Comparison of ENCODE assay signal across 26 mouse cellular contexts in genomic region chr19:42038310-42038709, GRCm38 (mm10). TPM values are rescaled to one million over a fixed set of nuclear protein-coding genes. Genes with fewer than 3 reads are reported as not detected.
DNase-seq lines count a peak whose midpoint lies in the region; ATAC-seq and TF ChIP-seq lines count a peak whose summit lies in the region.
"Had no signal": no experiment of that assay in that cellular context is flagged by ENCODE, and none has a peak within 500 bp of the region (broad histone marks: within the 10 kb centered on the region; RNA-seq: fewer than 3 reads in every experiment).

No protein-coding gene starts in this region.

- TF ChIP-seq CTCF in CH12.LX (conservative IDR thresholded peaks at IDR 0.05 in 1 of 2, IDR thresholded peaks at IDR 0.05 in 1 of 2; ENCODE audit: low read depth in 2 of 2, low read length in 2 of 2) = no peak
- no peak for TF ChIP-seq CTCF in MEL (IDR thresholded peaks at IDR 0.05 in 2 of 3, conservative IDR thresholded peaks at IDR 0.05 in 1 of 3; ENCODE audit: control insufficient read depth in 1 of 3, insufficient read depth in 1 of 3, low read depth in 2 of 3, low read length in 3 of 3, poor library complexity in 1 of 3, severe bottlenecking in 1 of 3)

- H3K36me3 ChIP-seq in CH12.LX (replicated peaks in 1 of 2; ENCODE audit: control insufficient read depth in 1 of 2, insufficient read depth in 1 of 2, low read length in 1 of 2) (peaks cover 0 to 16% of the 10 kb centered on the region in 2 experiments), MEL (ENCODE audit: control insufficient read depth in 1 of 2, insufficient read depth in 2 of 2, low read length in 2 of 2) (no peaks in the 10 kb centered on the region)
- H3K36me3 ChIP-seq: G1E had no signal

- no peak overlapping the region for H3K4me2 ChIP-seq in CH12.LX (ENCODE audit: insufficient read depth, low read depth, poor library complexity, severe bottlenecking)
- H3K4me2 ChIP-seq: embryonic facial prominence, embryonic 13.5 days; embryonic facial prominence, embryonic 15.5 days; forebrain, embryonic 12.5 days had no signal

- dilution Hi-C loops in CH12.LX (cut with MboI; ENCODE audit: extremely low pct_ligation_motif_present, extremely low pct_unique_long_range_greater_than_20kb, low sequenced_read_pairs) = no loop called here

- no peak for TF ChIP-seq RAD21 in CH12.LX (IDR thresholded peaks at IDR 0.05; ENCODE audit: low read depth, low read length)
- no peak for TF ChIP-seq RAD21 in MEL (IDR thresholded peaks at IDR 0.05; ENCODE audit: low read depth, low read length)

- no peak for TF ChIP-seq EP300 in CH12.LX (IDR thresholded peaks at IDR 0.05; ENCODE audit: low read length)
- TF ChIP-seq EP300 in MEL (IDR thresholded peaks at IDR 0.05; ENCODE audit: low read depth in 1 of 2, low read length in 2 of 2) = no peak

- TF ChIP-seq POLR2A in CH12.LX (IDR thresholded peaks at IDR 0.05; ENCODE audit: low read depth, low read length) = no peak
- TF ChIP-seq POLR2A in MEL (IDR thresholded peaks at IDR 0.05; ENCODE audit: control insufficient read depth in 1 of 2, insufficient read depth in 1 of 2, low read depth in 1 of 2, low read length in 2 of 2, poor library complexity in 1 of 2) = no peak

- H3K27ac ChIP-seq in CH12.LX (ENCODE audit: insufficient read depth, low read depth) = no peak overlapping the region
- H3K27ac ChIP-seq in MEL (ENCODE audit: control insufficient read depth, low read depth, low read length) = no peak overlapping the region
- H3K27ac ChIP-seq: embryonic facial prominence, embryonic 13.5 days; embryonic facial prominence, embryonic 15.5 days; forebrain, embryonic 10.5 days; forebrain, embryonic 12.5 days had no signal

- peaks cover 0 to 3% of the 10 kb centered on the region in 2 experiments; a peak in 2 of 4 replicates for H3K4me1 ChIP-seq in CH12.LX (ENCODE audit: control insufficient read depth in 1 of 2, insufficient read depth in 2 of 2)
- H3K4me1 ChIP-seq in MEL (ENCODE audit: control insufficient read depth in 1 of 2, insufficient read depth in 2 of 2, low read length in 2 of 2) = peaks cover 0 to 7% of the 10 kb centered on the region in 2 experiments; a peak in 3 of 4 replicates
- H3K4me1 ChIP-seq: forebrain, embryonic 12.5 days had no signal

- intact Hi-C loops in heart, postnatal 25 days (cut with DNase I) = loop anchor here (5.0 kb wide), 1 partner anchor 114 kb away; no protein-coding TSS in a partner anchor

- H3K79me2 ChIP-seq in CH12.LX (replicated peaks; ENCODE audit: control insufficient read depth, extremely low read depth, insufficient read depth, poor library complexity, severe bottlenecking) (no peaks in the 10 kb centered on the region), MEL (ENCODE audit: control insufficient read depth, insufficient read depth, low read length, poor library complexity) (no peaks in the 10 kb centered on the region)

- no peak overlapping the region for H3K9ac ChIP-seq in CH12.LX (ENCODE audit: insufficient read depth, low read depth)
- no peak overlapping the region for H3K9ac ChIP-seq in MEL (ENCODE audit: control insufficient read depth, low read depth, low read length, poor library complexity, severe bottlenecking)
- H3K9ac ChIP-seq: embryonic facial prominence, embryonic 13.5 days; embryonic facial prominence, embryonic 15.5 days; forebrain, embryonic 12.5 days had no signal

- H3K9me3 ChIP-seq in CH12.LX (replicated peaks; ENCODE audit: low read length) (no peaks in the 10 kb centered on the region), MEL (replicated peaks; ENCODE audit: insufficient read depth, low read length) (no peaks in the 10 kb centered on the region)
- H3K9me3 ChIP-seq: embryonic facial prominence, embryonic 13.5 days; embryonic facial prominence, embryonic 15.5 days; forebrain, embryonic 10.5 days; forebrain, embryonic 12.5 days; G1E had no signal

- H3K4me3 ChIP-seq in CH12.LX (replicated peaks in 1 of 3; ENCODE audit: low read depth in 2 of 3, low read length in 2 of 3, poor library complexity in 1 of 3) (no peak overlapping the region), MEL (ENCODE audit: control insufficient read depth in 1 of 2, insufficient read depth in 1 of 2, low read depth in 2 of 2, low read length in 2 of 2) (no peak overlapping the region)
- H3K4me3 ChIP-seq: embryonic facial prominence, embryonic 13.5 days; embryonic facial prominence, embryonic 15.5 days; erythroblast, embryonic 14.5 days; forebrain, embryonic 10.5 days; forebrain, embryonic 12.5 days had no signal

- DNase-seq in heart, adult 11 months = peak; percentile 84
- DNase-seq in heart, postnatal 25 days (ENCODE audit: low spot score) = no peak
- DNase-seq in CH12.LX (ENCODE audit: extremely low read depth) = no peak
- DNase-seq in MEL (ENCODE audit: low read depth, low spot score) = no peak
- DNase-seq in testis, postnatal 10 days (ENCODE audit: low spot score) = no peak
- DNase-seq: adrenal gland, adult 2 months; adrenal gland, postnatal 10 days; adrenal gland, postnatal 25 days; cerebellum, adult 11 months; cerebellum, adult 18-20 months; cerebellum, adult 8-10 months; cerebellum, adult 9-11 months; cerebellum, postnatal 14 days; cerebellum, postnatal 36 days; embryo, embryonic 11 days had no signal

- H3K27me3 ChIP-seq in CH12.LX (replicated peaks) = peaks cover 44% of the 10 kb centered on the region
- peaks cover 5% of the 10 kb centered on the region in 2 experiments; a peak in 3 of 4 replicates for H3K27me3 ChIP-seq in MEL (ENCODE audit: control insufficient read depth in 1 of 2, insufficient read depth in 2 of 2, low read length in 2 of 2)
- H3K27me3 ChIP-seq: embryonic facial prominence, embryonic 15.5 days had no signal

- in situ Hi-C loops in CH12.LX (cut with MboI; ENCODE audit: low pct_ligation_motif_present, low pct_unique_long_range_greater_than_20kb, low sequenced_read_pairs) = no loop called here

- no peak for ATAC-seq in granulocyte monocyte progenitor cell, adult 5-6 weeks (replicated peaks; ENCODE audit: poor library complexity, severe bottlenecking)
- ATAC-seq: forebrain, embryonic 14.5 days; forebrain, embryonic 16.5 days had no signal

TF ChIP-seq in CH12.LX, 34 proteins besides CTCF, POLR2A, EP300 and RAD21 (continues in another document):
- TF ChIP-seq USF1 (IDR thresholded peaks at IDR 0.05; ENCODE audit: low read depth, low read length) = peak; percentile 60
- no peak for TF ChIP-seq NELFE (IDR thresholded peaks at IDR 0.05; ENCODE audit: low read depth, low read length)

TF ChIP-seq in MEL, 35 proteins besides CTCF, POLR2A, EP300 and RAD21:
- TF ChIP-seq USF1 (IDR thresholded peaks at IDR 0.05; ENCODE audit: low read depth, low read length) = 0 out of 2 replicates have a peak, but pooled peaks have one; percentile 23
- TF ChIP-seq SMC3 (IDR thresholded peaks at IDR 0.05; ENCODE audit: low read depth, low read length) = no peak
TF ChIP-seq in MEL: peak in this region for 1.

RNA-seq across cellular contexts. Expression of gene Ankrd2, which starts 2.5 kb away (rescaled TPM):
- total RNA-seq in heart, postnatal 25 days (2021) = not detected
- not detected in 2 replicates for total RNA-seq in CH12.LX (2012; rRNA removed)
- total RNA-seq in CH12.LX (2014; rRNA removed) = not detected in 2 replicates
- not detected in 2 replicates for polyA plus RNA-seq in CH12.LX (2012; ENCODE audit: insufficient read length, low read depth)
- total RNA-seq in MEL (2012; rRNA removed) = not detected in 2 replicates
- polyA plus RNA-seq in MEL (2012; ENCODE audit: insufficient read depth in 1 of 2, insufficient read length in 2 of 2, low read depth in 1 of 2, low replicate concordance in 2 of 2, missing spikeins in 1 of 2) = not detected
- total RNA-seq in granulocyte monocyte progenitor cell, adult 5-6 weeks (2014; fragmentation: Nextera tagmentation) = not detected in 2 replicates
- not detected in 2 replicates for total RNA-seq in granulocyte monocyte progenitor cell, adult 5-6 weeks (2017)
- total RNA-seq: common myeloid progenitor, adult 5-6 weeks; G1E had no signal
- polyA plus RNA-seq: embryonic facial prominence, embryonic 11.5 days; erythroblast, embryonic 14.5 days; forebrain, embryonic 10.5 days; G1E had no signal

RNA-seq across cellular contexts. Expression of gene Hoga1, which starts 7.1 kb away (rescaled TPM):
- total RNA-seq in heart, postnatal 25 days (2021) = 1 to 10 TPM; 1.1 to 1.7 TPM
- not detected in 2 replicates for total RNA-seq in CH12.LX (2012; rRNA removed)
- total RNA-seq in CH12.LX (2014; rRNA removed) = not detected in 2 replicates
- not detected in 2 replicates for polyA plus RNA-seq in CH12.LX (2012; ENCODE audit: insufficient read length, low read depth)
- total RNA-seq in MEL (2012; rRNA removed) = 0.31 TPM in 1 of 2 replicates, not detected in the other
- polyA plus RNA-seq in MEL (2012; ENCODE audit: insufficient read depth in 1 of 2, insufficient read length in 2 of 2, low read depth in 1 of 2, low replicate concordance in 2 of 2, missing spikeins in 1 of 2) = under 1 TPM in 1 of 2 experiments, not detected in 1; 0.38 TPM
- not detected in 2 replicates for total RNA-seq in granulocyte monocyte progenitor cell, adult 5-6 weeks (2014; fragmentation: Nextera tagmentation)
- not detected in 2 replicates for total RNA-seq in granulocyte monocyte progenitor cell, adult 5-6 weeks (2017)
- total RNA-seq: common myeloid progenitor, adult 5-6 weeks; G1E had no signal
- polyA plus RNA-seq: erythroblast, embryonic 14.5 days; G1E had no signal

RNA-seq across cellular contexts. Expression of gene 4933411K16Rik, which starts 13.7 kb away (rescaled TPM):
- not detected for total RNA-seq in heart, postnatal 25 days (2021)
- total RNA-seq in CH12.LX (2012; rRNA removed) = not detected in 2 replicates
- total RNA-seq in CH12.LX (2014; rRNA removed) = not detected in 2 replicates
- not detected in 2 replicates for polyA plus RNA-seq in CH12.LX (2012; ENCODE audit: insufficient read length, low read depth)
- not detected in 2 replicates for total RNA-seq in MEL (2012; rRNA removed)
- under 1 TPM in 1 of 2 experiments, not detected in 1; 0.10 TPM for polyA plus RNA-seq in MEL (2012; ENCODE audit: insufficient read depth in 1 of 2, insufficient read length in 2 of 2, low read depth in 1 of 2, low replicate concordance in 2 of 2, missing spikeins in 1 of 2)
- total RNA-seq in granulocyte monocyte progenitor cell, adult 5-6 weeks (2014; fragmentation: Nextera tagmentation) = not detected in 2 replicates
- total RNA-seq in granulocyte monocyte progenitor cell, adult 5-6 weeks (2017) = not detected in 2 replicates
- total RNA-seq: common myeloid progenitor, adult 5-6 weeks; G1E had no signal
- polyA plus RNA-seq: embryonic facial prominence, embryonic 11.5 days; embryonic facial prominence, embryonic 13.5 days; erythroblast, embryonic 14.5 days; forebrain, embryonic 10.5 days; forebrain, embryonic 14.5 days; forebrain, embryonic 16.5 days; G1E had no signal

RNA-seq across cellular contexts. Expression of gene Morn4, which starts 47.8 kb away (rescaled TPM):
- 1 to 10 TPM; 3.3 to 3.7 TPM for total RNA-seq in heart, postnatal 25 days (2021)
- total RNA-seq in CH12.LX (2012; rRNA removed) (0.04 TPM in 1 of 2 replicates, not detected in the other), CH12.LX (2014; rRNA removed) (not detected in 2 replicates), MEL (2012; rRNA removed) (4.9 and 5.7 TPM in 2 replicates)
- polyA plus RNA-seq in CH12.LX (2012; ENCODE audit: insufficient read length, low read depth) (0.24 and 0.27 TPM in 2 replicates), MEL (2012; ENCODE audit: insufficient read depth in 1 of 2, insufficient read length in 2 of 2, low read depth in 1 of 2, low replicate concordance in 2 of 2, missing spikeins in 1 of 2) (10 to 100 TPM in 1 of 2 experiments, not detected in 1; 18.4 TPM)
- total RNA-seq in granulocyte monocyte progenitor cell, adult 5-6 weeks (2014; fragmentation: Nextera tagmentation) = 1.5 and 2.5 TPM in 2 replicates
- total RNA-seq in granulocyte monocyte progenitor cell, adult 5-6 weeks (2017) = 0.09 and 0.72 TPM in 2 replicates

RNA-seq across cellular contexts. Expression of gene Pi4k2a, which starts 52.0 kb away (rescaled TPM):
- total RNA-seq in heart, postnatal 25 days (2021) = 10 to 100 TPM; 18.4 to 19.0 TPM
- 10.0 and 10.9 TPM in 2 replicates for total RNA-seq in CH12.LX (2012; rRNA removed)
- total RNA-seq in CH12.LX (2014; rRNA removed) = 5.8 and 7.0 TPM in 2 replicates
- polyA plus RNA-seq in CH12.LX (2012; ENCODE audit: insufficient read length, low read depth) = 21.4 and 23.9 TPM in 2 replicates
- total RNA-seq in MEL (2012; rRNA removed) = 10.2 and 12.2 TPM in 2 replicates
- polyA plus RNA-seq in MEL (2012; ENCODE audit: insufficient read depth in 1 of 2, insufficient read length in 2 of 2, low read depth in 1 of 2, low replicate concordance in 2 of 2, missing spikeins in 1 of 2) = 10 to 100 TPM in 1 of 2 experiments, not detected in 1; 30.3 TPM
- 19.1 and 21.9 TPM in 2 replicates for total RNA-seq in granulocyte monocyte progenitor cell, adult 5-6 weeks (2014; fragmentation: Nextera tagmentation)
- total RNA-seq in granulocyte monocyte progenitor cell, adult 5-6 weeks (2017) = 6.7 and 7.1 TPM in 2 replicates
